Mouse (Mus musculus) left cerebral cortex, postnatal 14 days (tissue): Measurements from ENCODE around the gene S100a5. TPM values are rescaled to one million over a fixed set of nuclear protein-coding genes. Genes with fewer than 3 reads are reported as not detected.

Source experiments
- DNase-seq, 2 experiments: peaks; one replicate each; pipeline ENCODE4 v3.0.0; 2021 to 2022; ENCODE audit warnings: low spot score in 2 of 2, mixed read lengths in 1 of 2
- intact Hi-C: fragments of 180-260 bp; cut with DNase I; formaldehyde crosslinking; loops from one replicate; pipeline ENCODE4 v1.15.1; 2025
- long read RNA-seq, 2 experiments: library from polyadenylated mRNA; stranded (forward); transcript quantifications; one replicate each; pipeline ENCODE4 v2.0.0; 2021
- total RNA-seq, 2 experiments: library from RNA; stranded (reverse); gene quantifications; 2 replicates each; pipeline ENCODE4 v1.2.3; 2021

The S100a5 gene
- not detected for total RNA-seq
- long read RNA-seq, experiment 1 = 0 reads
- long read RNA-seq, experiment 2 = 0 reads

DNA sequence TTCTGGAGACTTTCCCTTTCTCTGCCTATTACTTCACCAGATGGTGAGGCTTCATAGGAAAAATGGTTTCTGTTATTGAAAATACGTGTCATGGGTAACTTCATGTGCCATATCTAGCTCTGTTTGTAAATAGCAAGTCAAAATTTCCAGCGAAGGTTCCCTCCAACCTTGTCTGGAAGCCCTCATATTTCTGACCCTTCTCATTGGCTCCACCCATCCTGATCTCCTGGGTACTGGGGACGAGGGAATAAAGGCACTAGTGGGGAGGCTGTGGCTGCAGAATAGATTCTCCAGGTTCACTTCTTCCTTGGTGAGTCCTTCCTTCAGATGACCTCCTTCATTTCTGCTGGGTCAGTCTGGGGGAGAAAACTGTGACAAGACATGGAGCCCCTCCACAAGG lies at the start of gene S100a5:
Gene S100a5 (plus strand): TSS at position 301 of the 400 bp plus-strand sequence.
- intact Hi-C loops = no loop called here
- DNase-seq = no peak

DNA sequence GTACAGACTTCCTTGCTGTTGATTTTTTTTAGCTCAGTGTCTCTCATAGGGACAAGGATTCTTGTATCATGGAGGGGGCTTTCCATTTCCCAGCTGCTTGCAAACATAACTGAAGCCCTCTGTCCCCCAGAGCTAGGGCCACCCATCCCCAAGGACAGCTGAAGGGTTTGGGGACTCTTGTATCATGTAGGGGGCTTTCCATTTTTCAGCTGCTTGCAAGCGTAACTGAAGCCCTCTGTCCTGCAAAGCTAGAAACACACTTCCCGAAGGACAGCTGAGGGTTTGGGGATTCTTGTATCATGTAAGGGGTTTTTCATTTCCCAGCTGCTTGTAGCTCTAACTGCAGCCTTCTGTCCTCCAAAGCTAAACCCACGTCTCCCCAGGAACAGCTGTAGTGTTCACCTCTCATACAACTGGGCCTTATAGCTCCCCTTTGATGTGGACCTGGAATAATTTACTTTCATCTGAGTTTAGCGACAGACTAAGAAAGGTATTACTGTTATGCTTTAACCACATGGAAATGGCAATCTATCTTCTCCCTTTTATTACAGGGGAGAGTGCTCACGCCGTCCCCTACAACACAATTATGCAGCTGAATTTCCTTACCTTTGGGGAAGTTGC lies 48.2 kb upstream of the S100a5 start, which contains the start of gene S100a3:
Gene S100a3 (plus strand): TSS at position 571 of the 621 bp plus-strand sequence.
- intact Hi-C loops = no loop called here
- DNase-seq = no peak

DNA sequence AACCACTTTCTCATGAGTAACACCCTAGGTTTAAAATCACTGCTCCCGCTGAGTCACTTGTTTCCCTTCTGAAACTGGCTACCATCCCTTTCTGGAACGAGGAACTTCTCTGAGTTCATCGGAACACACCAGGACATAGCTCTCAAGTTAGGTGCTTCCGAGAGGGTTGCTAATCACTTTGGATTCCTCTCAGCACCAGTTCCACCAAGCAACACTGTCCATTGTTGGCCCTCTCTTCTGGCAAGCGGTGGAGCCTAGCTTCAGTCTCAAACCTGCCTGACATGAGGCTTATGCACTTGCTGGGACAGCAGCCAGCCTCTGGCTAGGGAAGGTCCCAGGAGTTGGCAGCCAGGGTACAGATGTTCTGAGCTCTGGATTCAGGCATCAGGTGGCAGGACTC lies 33.6 kb upstream of the S100a5 start:
- no peak for DNase-seq
- intact Hi-C loops = no loop called here

DNA sequence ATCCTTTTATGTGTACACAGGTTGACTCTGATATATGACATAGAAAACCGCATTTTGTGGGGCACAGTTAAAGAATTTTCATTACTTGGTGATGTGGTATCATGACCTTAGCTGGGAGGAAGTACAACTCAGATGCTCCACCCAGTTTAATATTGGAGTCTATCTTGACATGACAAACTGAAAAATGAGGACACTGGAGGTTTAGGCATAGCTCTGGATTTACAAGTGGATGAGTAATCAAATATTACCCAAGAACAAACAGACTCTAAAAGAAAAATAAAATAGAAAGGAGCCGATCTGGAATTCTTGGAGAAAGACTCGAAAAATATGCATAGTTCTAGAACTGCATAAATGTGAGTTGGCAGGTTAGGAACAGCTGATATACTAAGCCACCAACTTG lies 33.0 kb upstream of the S100a5 start:
- intact Hi-C loops = no loop called here
- DNase-seq = no peak

DNA sequence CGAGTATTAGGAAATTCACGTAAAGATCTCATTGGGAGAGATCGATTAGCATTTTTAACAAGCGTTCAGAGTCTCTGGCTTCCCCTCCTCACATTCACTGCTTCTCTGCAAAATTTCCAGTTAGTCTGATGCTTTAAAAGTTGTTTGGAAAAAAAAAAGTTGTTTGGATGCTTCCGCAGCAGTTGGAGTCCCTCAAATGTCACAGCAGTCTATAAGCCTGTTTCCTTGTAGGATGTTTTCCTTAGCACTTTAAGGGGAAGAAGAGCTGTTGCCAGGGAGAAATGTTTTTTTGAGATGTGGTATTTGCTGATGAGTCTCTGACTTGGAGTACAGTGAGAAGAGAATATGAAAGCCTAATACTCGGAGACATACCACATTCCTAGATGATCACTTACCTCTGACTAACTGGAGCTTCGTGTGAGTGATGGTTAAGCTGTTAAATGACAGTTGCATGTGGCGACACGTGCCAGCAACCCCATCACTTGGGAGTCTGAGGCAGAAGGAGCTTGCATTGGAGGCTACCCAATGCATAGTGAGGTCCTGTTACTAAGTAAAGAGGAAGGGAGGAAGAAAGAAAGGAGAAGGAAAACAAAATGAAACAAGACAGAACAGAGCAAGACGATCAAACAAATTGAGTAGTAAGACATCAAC lies 31.8 kb upstream of the S100a5 start:
- DNase-seq = no peak
- intact Hi-C loops = no loop called here

DNA sequence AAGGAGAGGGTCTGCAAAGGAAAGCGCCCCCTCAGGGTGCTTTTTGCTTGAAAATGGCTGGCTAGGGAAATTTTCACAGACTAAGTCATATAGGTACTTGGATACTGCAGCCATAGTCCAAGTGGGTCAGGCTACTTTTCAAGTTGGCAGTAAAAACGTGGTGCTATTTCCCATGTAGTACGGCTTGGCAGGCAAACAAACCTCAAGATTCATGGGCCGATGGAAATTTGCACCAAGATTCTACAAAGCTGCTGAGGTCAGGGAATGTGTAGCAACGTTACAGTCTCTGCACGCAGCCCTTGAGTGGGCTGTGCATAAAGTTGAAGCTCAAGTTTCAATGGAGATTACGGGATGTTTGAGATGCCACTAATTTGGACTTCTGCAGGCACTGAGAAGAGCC lies 28.9 kb upstream of the S100a5 start:
- intact Hi-C loops = no loop called here

DNA sequence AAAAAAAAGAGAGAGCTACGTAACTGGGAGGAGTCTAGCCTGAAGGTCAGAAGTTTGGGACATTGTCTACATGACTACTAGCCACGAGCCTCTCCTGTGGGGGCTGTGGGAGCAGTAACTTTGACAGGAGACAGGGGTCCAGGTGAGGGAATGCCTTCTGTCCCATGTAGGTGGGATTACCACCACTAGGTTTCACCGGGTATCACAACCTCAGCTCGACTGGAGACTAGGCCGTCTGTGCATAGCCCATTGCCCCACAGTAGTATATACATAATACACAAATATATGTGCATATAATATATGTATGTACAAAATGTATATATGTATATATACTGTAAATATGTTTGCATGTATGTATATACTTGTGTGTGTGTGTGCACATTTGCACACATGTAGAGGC lies 27.2 kb upstream of the S100a5 start:
- intact Hi-C loops = loop anchor here (5.0 kb wide), 1 partner anchor 54 kb away; the partner anchor contains the start of gene S100a14
- no peak for DNase-seq

More for the DNA sequence above, 28.9 kb upstream of the S100a5 start:
- no peak for DNase-seq

DNA sequence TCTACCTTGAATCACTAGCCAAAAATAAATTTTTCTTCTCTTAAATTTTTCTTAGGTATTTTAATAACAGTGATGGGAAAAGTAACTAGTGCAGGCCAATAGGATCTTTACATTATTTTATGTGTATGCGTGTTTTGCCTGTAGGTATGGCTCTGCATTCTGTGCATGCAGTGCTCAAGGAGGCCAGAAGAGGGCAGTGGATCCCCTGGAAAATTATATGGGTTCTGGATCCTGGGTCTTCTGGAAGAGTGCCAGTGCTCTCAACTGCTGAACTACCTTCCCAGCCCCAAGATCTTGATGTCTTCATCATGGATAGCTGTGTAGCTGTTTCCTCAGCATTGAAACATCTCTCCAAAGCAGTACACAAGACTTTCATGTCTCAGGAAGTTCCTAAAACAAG lies 26.2 kb upstream of the S100a5 start:
- intact Hi-C loops = loop anchor here (5.0 kb wide), 1 partner anchor 55 kb away; the partner anchor contains the start of gene S100a14

DNA sequence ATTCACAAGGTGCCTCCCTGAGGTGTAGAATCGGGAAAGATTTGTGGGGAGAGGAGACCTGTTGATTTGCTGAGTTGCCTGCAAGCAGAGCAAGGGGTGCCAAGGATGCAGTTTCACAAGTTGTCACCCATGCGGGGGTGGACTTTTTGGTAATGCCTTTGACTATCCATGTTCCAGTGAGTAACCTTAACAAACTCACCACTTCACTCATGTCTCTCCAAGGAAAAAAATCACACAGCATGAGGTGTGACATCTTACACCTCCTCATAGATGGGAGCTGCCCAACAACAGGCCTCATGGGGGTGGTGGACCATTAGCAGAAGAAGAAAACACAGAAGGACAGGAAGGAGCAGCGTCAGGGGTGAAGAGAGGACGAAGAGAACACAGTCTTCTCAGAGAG lies 25.8 kb upstream of the S100a5 start:
- DNase-seq = no peak

More for the DNA sequence above, 26.2 kb upstream of the S100a5 start:
- no peak for DNase-seq

DNA sequence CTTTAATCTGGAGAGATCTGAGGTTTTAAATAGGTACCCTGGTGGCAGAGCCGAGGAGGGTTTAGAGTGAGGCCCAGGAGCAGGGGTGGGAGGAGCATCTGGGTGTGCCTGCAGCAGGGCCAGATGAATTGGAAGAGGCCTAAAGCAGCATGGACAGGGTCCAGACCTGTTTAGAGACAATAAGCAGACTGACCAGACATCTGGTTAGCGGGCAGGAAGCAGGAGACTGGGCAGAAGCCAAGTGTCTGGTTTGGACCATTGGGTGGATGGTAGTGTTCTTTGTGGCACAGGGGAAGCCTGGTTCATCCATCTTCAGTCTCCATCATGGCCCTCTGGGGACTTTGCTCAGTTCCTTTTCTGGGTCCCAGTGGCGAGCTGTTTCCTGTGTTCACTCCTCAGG lies 24.4 kb upstream of the S100a5 start:
- no peak for DNase-seq
- intact Hi-C loops = loop anchor here (5.0 kb wide), 1 partner anchor 57 kb away; the partner anchor contains the start of gene S100a14

More for the DNA sequence above, 25.8 kb upstream of the S100a5 start:
- intact Hi-C loops = loop anchor here (5.0 kb wide), 1 partner anchor 55 kb away; the partner anchor contains the start of gene S100a14

DNA sequence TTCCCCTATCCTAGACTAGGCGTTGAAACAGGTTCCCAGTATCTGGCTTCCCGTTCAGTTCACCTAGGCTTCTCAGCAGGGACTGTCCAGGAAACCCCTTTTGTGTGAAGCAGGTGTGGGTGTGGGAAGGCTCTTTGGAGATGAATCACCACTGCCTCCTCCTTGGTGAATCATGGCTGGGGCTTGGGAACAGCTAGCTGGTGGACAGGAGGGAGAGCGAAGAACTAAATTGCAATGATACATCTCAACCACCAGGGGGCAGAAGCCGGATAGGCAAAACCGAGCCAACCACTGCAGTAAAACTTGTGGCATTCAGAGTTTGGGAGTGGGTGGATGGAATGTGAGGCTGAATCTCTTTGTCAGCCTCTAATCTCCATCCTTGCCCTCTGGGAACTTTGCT lies 22.7 kb upstream of the S100a5 start:
- peak; percentile 67 to 81 for DNase-seq
- intact Hi-C loops = no loop called here

DNA sequence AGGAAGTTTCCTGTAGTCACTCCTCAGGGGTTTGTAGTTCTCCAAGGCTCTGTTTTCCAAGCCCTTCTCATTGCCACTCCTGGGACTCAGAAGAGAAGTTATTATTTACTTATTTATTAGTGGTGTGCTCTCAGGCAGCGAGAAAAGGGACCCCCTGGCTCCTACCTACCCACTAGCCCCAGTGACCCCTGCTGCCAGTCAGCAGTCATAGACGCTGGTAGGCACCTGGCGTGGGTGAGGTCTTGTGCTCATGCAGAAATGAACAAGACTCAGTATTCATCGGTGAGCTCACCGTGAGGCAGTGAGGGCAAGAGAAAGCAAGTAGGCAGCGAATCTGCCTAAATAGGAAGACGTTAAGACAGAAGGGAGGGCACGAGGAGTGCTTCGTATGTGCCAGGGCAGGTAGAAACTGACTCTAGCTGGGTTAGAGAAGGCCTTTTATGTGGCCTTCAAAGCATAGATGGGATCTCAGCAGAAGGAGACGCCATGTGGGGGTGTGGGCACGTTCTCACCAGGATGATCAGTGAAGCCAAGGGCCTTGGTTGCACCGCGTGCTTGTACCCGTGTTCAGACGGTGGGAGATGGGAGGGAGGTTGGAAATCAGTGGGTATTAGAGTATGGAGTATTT lies 22.2 kb upstream of the S100a5 start:
- intact Hi-C loops = loop anchor here (2.0 kb wide), 2 partner anchors 27 to 67 kb away; partner anchors contain the start of gene S100a6
- no peak for DNase-seq

DNA sequence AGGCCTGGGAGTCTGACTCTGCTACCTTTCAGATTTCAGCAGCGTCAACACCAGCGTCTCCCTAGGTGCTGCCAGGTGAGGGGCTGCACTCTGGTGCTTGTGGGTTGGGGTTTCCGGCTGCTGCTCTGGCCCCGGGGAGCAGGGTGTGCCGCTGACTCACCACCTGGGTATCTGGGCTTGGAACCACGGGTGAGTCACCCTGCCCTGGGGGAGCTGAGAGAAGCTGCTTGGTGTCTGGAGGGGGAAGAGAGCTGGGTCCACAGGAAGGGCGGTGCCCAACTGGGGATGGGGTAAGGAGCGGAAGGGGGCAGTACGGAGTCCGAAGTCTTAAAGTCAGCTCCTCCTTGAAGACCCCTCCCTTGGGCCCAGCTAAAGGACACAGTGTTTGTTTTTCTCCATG lies 21.4 kb upstream of the S100a5 start:
- DNase-seq = no peak

DNA sequence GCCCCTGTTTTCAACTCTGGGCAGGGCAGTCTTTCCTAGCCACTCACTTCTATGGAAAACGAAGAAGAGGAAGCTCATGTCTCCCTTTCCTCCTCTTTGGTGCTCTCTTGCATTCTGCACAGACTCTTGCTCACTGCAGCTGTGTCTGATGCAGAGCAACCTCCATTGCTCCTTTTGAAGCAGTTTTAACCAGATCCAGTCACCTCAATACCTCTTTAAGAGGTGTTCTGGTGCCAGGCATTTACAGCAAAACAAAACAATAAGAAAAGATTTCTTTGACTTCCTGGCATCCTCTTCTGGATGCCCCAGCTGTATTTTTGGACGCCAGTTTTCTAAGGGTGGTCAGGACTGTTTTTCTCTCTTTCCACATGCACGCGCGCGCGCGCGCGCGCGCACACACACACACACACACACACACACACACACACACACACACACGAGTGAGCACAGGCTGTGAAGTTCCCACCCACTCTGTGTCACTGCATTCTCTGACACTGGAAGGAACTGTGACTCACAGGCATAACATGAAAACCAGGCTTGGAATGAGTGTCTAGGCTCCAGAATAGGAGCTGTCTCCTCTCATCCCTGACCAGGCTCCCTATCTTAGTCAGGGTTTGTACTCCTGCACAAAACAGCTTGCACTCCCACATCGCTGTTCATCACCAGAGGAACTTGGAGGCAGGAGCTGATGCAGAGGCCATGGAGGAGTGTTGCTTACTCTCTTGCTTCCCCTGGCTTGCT lies 20.8 kb upstream of the S100a5 start:
- intact Hi-C loops = loop anchor here (2.0 kb wide), 2 partner anchors 25 to 65 kb away; partner anchors contain the start of gene S100a6
- peak; percentile 36 to 90 for DNase-seq

More for the DNA sequence above, 21.4 kb upstream of the S100a5 start:
- intact Hi-C loops = loop anchor here (2.0 kb wide), 2 partner anchors 26 to 66 kb away; partner anchors contain the start of gene S100a6

DNA sequence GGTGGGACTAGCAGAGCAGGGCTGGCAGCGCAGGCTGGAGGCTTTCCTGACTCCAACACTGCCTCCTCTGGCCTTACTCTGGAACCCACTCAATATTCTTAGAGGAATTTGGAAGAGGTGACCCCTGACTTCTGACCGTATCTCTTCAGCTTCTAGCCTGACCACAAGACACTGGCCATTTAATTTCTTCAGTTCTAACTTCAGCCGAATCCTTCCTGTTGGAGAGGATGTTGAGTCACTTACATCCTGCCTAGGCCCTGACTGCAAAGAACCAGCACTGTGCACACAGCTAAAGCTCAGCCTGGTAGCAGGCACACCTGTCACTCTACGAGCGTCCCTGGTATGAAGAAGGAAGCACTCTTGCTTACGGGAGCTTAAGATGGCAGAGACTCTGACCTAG lies 18.9 kb upstream of the S100a5 start:
- intact Hi-C loops = no loop called here
- DNase-seq = no peak

DNA sequence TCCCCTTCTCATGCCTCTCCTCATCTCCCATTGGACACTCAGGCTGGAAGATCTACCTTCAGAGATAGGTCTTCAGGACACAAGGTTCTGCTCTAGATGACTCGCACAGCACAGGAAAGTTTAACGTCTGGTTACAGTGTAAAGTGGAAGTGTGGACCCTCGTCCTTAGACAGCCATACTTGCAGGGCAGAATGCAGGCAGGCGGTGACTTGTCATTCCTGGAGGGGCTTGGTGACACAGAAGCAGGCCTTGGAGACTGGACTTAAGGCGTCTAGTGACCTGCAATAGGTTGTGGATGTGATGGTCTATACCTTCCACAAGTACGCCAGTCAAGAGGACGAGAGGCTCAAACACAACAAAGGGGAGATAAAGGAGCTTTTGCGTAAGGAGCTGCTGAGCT lies 18.4 kb upstream of the S100a5 start, which contains the start of gene S100a2:
Gene S100a2 (plus strand): TSS at position 301 of the 400 bp plus-strand sequence.
- intact Hi-C loops = no loop called here
- DNase-seq = no peak

DNA sequence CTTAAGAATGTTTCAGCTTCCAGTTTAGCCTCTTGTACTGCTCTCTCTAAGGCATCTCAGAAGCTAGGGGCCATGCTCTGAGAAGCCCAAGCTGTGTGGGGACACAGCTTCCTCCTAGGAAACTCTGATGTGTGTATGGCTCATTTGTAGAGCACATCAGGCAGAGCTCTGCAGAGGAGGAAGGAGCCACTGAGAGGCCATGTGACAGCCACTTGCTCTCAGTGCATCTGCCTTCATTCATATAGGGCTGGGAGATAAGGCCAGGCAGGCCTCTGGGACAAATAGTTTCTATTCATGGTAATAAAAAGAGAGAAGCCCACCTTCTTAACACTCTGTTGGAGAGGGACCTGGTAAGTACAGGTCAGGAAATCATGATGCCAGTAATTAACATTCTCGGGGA lies 13.9 kb upstream of the S100a5 start:
- intact Hi-C loops = no loop called here
- no peak for DNase-seq

DNA sequence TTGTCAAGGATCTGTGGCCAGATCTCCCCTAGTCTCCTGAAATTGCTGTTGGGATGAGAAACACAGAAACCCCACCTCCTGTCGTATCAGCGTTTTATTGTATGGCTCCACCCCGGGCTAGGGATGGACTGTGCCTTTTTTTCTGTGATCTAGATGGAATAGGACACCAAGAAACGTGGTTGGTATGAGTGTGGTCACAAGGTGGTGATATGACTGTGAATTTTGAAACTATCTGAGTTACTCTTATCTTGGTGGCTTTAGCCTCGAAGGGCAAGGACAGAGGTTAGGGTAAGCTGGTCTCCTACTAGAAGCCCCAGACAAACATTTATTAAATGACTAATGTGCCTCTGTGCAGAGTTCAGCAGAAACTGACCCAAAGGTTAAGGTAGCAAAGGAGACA lies 12.8 kb upstream of the S100a5 start:
- no peak for DNase-seq
- intact Hi-C loops = no loop called here

DNA sequence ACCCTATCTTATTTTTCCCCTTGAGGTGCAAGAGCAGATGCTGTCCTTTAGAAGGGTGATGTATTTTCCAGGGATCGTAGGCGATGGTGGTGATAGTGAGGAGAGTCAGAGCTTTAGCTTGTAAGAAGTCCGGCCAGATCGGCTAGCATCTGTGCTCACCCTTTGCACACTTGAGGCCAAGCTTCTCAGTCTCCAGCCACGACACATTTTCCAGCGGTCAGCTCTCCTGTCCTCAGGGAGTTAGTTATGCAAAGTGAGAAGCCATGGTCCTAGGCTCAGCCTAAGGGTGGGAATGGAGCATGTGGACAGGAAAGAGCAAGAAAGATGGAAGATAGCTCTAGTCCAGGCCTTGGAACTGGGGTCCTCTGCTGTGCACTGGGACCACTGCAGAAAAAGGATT lies 11.5 kb upstream of the S100a5 start:
- intact Hi-C loops = no loop called here

More for the DNA sequence above, 11.5 kb upstream of the S100a5 start:
- no peak for DNase-seq
